Comparison of ENCODE assay signal across 29 mouse cellular contexts in the genomic region with DNA sequence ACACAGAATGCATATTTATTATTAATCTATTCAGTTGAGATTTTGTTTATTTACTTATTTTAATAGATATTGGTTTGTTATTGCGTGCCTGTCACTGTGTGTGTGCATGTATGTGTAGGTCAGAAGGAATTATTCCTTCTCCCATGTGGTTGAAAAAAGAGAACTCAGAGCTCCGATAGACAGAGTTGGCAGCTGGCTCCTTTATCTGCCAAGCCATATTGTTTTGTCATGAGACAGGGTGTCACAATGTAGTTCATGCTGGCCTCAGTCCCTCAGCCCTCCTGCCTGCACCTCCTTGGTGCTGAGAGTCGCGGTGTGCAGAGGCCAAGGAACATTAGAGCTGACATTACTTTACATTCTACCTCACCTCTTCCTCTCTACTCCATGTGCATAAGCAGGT. TPM values are rescaled to one million over a fixed set of nuclear protein-coding genes. Genes with fewer than 3 reads are reported as not detected.
DNase-seq lines count a peak whose midpoint lies in the region; ATAC-seq and TF ChIP-seq lines count a peak whose summit lies in the region.
"Had no signal": no experiment of that assay in that cellular context is flagged by ENCODE, and none has a peak within 500 bp of the region (broad histone marks: within the 10 kb centered on the region; RNA-seq: fewer than 3 reads in every experiment).

No protein-coding gene starts in this region.

- no peak for TF ChIP-seq POLR2A in brain, embryonic 14.5 days (IDR thresholded peaks at IDR 0.05; ENCODE audit: borderline replicate concordance, extremely low read depth, insufficient read depth, insufficient read length, poor library complexity, severe bottlenecking)

- no peak for TF ChIP-seq CTCF in brain, embryonic 14.5 days (IDR thresholded peaks at IDR 0.05; ENCODE audit: borderline replicate concordance, extremely low read depth, insufficient read depth, insufficient read length)

- DNase-seq in brain, embryonic 14.5 days (ENCODE audit: low read depth): peak; percentile 6
- no peak for DNase-seq in kidney, postnatal 36 days
- DNase-seq in thymus, postnatal 36 days: no peak
- DNase-seq: adrenal gland, postnatal 10 days; adrenal gland, postnatal 36 days; cerebellum, adult 11 months; cerebellum, adult 2 months; cerebellum, adult 9-11 months; cerebellum, postnatal 25 days; embryo, embryonic 11 days; forebrain, postnatal 0 days; gastrocnemius, adult 2 months; gastrocnemius, postnatal 14 days; heart, adult 18-20 months had no signal

- ATAC-seq in megakaryocyte, adult 5-6 weeks (ENCODE audit: poor library complexity, severe bottlenecking): no peak
- ATAC-seq in megakaryocyte progenitor cell, adult 5-6 weeks (replicated peaks; ENCODE audit: poor library complexity): peak; percentile 83
- ATAC-seq: CD4-positive, CD25-positive, alpha-beta regulatory T cell, adult 4 months; forebrain, embryonic 13.5 days; forebrain, postnatal 0 days; hindbrain, embryonic 16.5 days; intestine, embryonic 15.5 days; Patski had no signal

- H3K4me3 ChIP-seq in megakaryocyte, embryonic 14.5 days (replicated peaks): peak overlapping the region; percentile 53
- H3K4me3 ChIP-seq: embryonic facial prominence, embryonic 10.5 days; embryonic facial prominence, embryonic 13.5 days; erythroblast, embryonic 14.5 days; forebrain, embryonic 13.5 days; gastrocnemius, adult 2 months; heart, embryonic 10.5 days; heart, embryonic 13.5 days; hindbrain, embryonic 10.5 days; hindbrain, embryonic 13.5 days; intestine, embryonic 15.5 days had no signal

- no peaks in the 10 kb centered on the region for H3K36me3 ChIP-seq in megakaryocyte, embryonic 14.5 days (replicated peaks; ENCODE audit: low read length)
- H3K36me3 ChIP-seq: embryonic facial prominence, embryonic 10.5 days; embryonic facial prominence, embryonic 13.5 days; heart, embryonic 10.5 days; heart, embryonic 13.5 days; hindbrain, embryonic 10.5 days; hindbrain, embryonic 13.5 days; intestine, embryonic 15.5 days had no signal

- no peaks in the 10 kb centered on the region for H3K4me1 ChIP-seq in megakaryocyte, embryonic 14.5 days
- H3K4me1 ChIP-seq: embryonic facial prominence, embryonic 13.5 days; forebrain, embryonic 13.5 days; hindbrain, embryonic 13.5 days; intestine, embryonic 15.5 days had no signal

- no peaks in the 10 kb centered on the region for H3K27me3 ChIP-seq in megakaryocyte, embryonic 14.5 days (replicated peaks)
- H3K27me3 ChIP-seq: embryonic facial prominence, embryonic 13.5 days; forebrain, embryonic 13.5 days; heart, embryonic 13.5 days; hindbrain, embryonic 13.5 days; intestine, embryonic 15.5 days; Patski had no signal

- peaks cover 10% of the 10 kb centered on the region; the same call in 1 of the 2 replicates for H3K9me3 ChIP-seq in megakaryocyte, embryonic 14.5 days
- H3K9me3 ChIP-seq: embryonic facial prominence, embryonic 10.5 days; embryonic facial prominence, embryonic 13.5 days; forebrain, embryonic 13.5 days; heart, embryonic 10.5 days; heart, embryonic 13.5 days; hindbrain, embryonic 10.5 days; hindbrain, embryonic 13.5 days; intestine, embryonic 15.5 days had no signal

RNA-seq across cellular contexts. Expression of a gene that starts 32.3 kb away (rescaled TPM):
- 0.02 TPM in 1 of 2 replicates, not detected in the other for polyA plus RNA-seq in megakaryocyte, embryonic 14.5 days (2012; ENCODE audit: insufficient read depth, low replicate concordance)
- 0.75 TPM in 1 of 2 replicates, not detected in the other for total RNA-seq in megakaryocyte, adult 5-6 weeks (2015)
- 0.11 and 0.16 TPM in 2 replicates for total RNA-seq in megakaryocyte, adult 5-6 weeks (2017)
- polyA plus RNA-seq in brain, embryonic 14.5 days (2012; rRNA removed): 33.0 and 57.7 TPM in 2 replicates
- 0.20 and 1.2 TPM in 2 replicates for total RNA-seq in megakaryocyte progenitor cell, adult 5-6 weeks (2015)
- 0.44 TPM in 1 of 2 replicates, not detected in the other for total RNA-seq in megakaryocyte progenitor cell, adult 5-6 weeks (2017)
- polyA plus RNA-seq: erythroblast, embryonic 14.5 days had no signal
